Mouse (Mus musculus): ENCODE results near the gene Mrps25. TPM values are rescaled to one million over a fixed set of nuclear protein-coding genes. Genes with fewer than 3 reads are reported as not detected.

The Mrps25 gene
- polyA plus RNA-seq, 1 experiment = 58.8 TPM

- no peak overlapping the region for H3K4me3 ChIP-seq (ENCODE audit: insufficient read depth, low read length)
- H3K4me1 ChIP-seq (ENCODE audit: control insufficient read depth, insufficient read depth, low read length) = peaks cover 12% of the 10 kb centered on the region
- TF ChIP-seq POLR2A (IDR thresholded peaks at IDR 0.05; ENCODE audit: extremely low read depth, insufficient read depth, low read length) (no peak), CTCF (IDR thresholded peaks at IDR 0.05; ENCODE audit: extremely low read depth, insufficient read depth, low read length) (no peak)
- H3K27ac ChIP-seq (ENCODE audit: insufficient read depth, low read length) = no peak overlapping the region; the same call in 1 of the 2 replicates
These were observed 51.6 kb downstream of the Mrps25 start for GRCm38 (mm10) chr6:92132021-92132911.

- peak overlapping the region; percentile 17; the same call in 1 of the 2 replicates for H3K27ac ChIP-seq (ENCODE audit: insufficient read depth, low read length)
- no peak overlapping the region for H3K4me3 ChIP-seq (ENCODE audit: insufficient read depth, low read length)
- peaks cover 12% of the 10 kb centered on the region for H3K4me1 ChIP-seq (ENCODE audit: control insufficient read depth, insufficient read depth, low read length)
- TF ChIP-seq CTCF (IDR thresholded peaks at IDR 0.05; ENCODE audit: extremely low read depth, insufficient read depth, low read length) (no peak), POLR2A (IDR thresholded peaks at IDR 0.05; ENCODE audit: extremely low read depth, insufficient read depth, low read length) (no peak)
These were observed 52.4 kb downstream of the Mrps25 start for GRCm38 (mm10) chr6:92131456-92131855.

GRCm38 (mm10) chr6:92126861-92127468 is 56.9 kb downstream of the Mrps25 start:
- Histone ChIP-seq H3K4me1 (ENCODE audit: control insufficient read depth, insufficient read depth, low read length) (peaks cover 6% of the 10 kb centered on the region; the same call in 1 of the 2 replicates), H3K27ac (ENCODE audit: insufficient read depth, low read length) (no peak overlapping the region), H3K4me3 (ENCODE audit: insufficient read depth, low read length) (no peak overlapping the region)
- TF ChIP-seq CTCF (IDR thresholded peaks at IDR 0.05; ENCODE audit: extremely low read depth, insufficient read depth, low read length) (no peak), POLR2A (IDR thresholded peaks at IDR 0.05; ENCODE audit: extremely low read depth, insufficient read depth, low read length) (no peak)

GRCm38 (mm10) chr6:92124547-92124946 is 59.3 kb downstream of the Mrps25 start:
- H3K27ac ChIP-seq (ENCODE audit: insufficient read depth, low read length) = peak overlapping the region; percentile 59
- TF ChIP-seq POLR2A (IDR thresholded peaks at IDR 0.05; ENCODE audit: extremely low read depth, insufficient read depth, low read length) (no peak), CTCF (IDR thresholded peaks at IDR 0.05; ENCODE audit: extremely low read depth, insufficient read depth, low read length) (no peak)
- peaks cover 2% of the 10 kb centered on the region; the same call in 1 of the 2 replicates for H3K4me1 ChIP-seq (ENCODE audit: control insufficient read depth, insufficient read depth, low read length)
- no peak overlapping the region for H3K4me3 ChIP-seq (ENCODE audit: insufficient read depth, low read length)

Other genes with a start within 250 kb of the Mrps25 start
- gene Fgd5, start 205.2 kb downstream of the Mrps25 start, polyA plus RNA-seq (2012; rRNA removed) = 4.0 and 5.0 TPM in 2 replicates
- gene Nr2c2, start 92.6 kb downstream of the Mrps25 start, polyA plus RNA-seq (2012; rRNA removed) = 41.8 and 44.4 TPM in 2 replicates
- gene Rbsn, start 30.9 kb upstream of the Mrps25 start, polyA plus RNA-seq (2012; rRNA removed) = 23.8 and 24.2 TPM in 2 replicates
- gene Trh, start 60.6 kb upstream of the Mrps25 start, polyA plus RNA-seq (2012; rRNA removed) = 1.5 and 1.9 TPM in 2 replicates